Mouse (Mus musculus): Measurements from ENCODE around the gene Exosc1.

Exosc1 gene

GRCm38 (mm10) chr19:41913774-41914591 lies 19.2 kb downstream of the Exosc1 start:
- no peak for DNase-seq (ENCODE audit: low spot score)

- DNase-seq (ENCODE audit: low spot score) = peak; percentile 42
Measured at GRCm38 (mm10) chr19:41912121-41913080, 20.8 kb downstream of the Exosc1 start.

GRCm38 (mm10) chr19:41911178-41912073 lies 21.8 kb downstream of the Exosc1 start, which contains the start of gene Pgam1:
Pgam1 (plus strand) TSS chr19:41911923.
- DNase-seq (ENCODE audit: low spot score) = peak; percentile 96

GRCm38 (mm10) chr19:41910396-41910795 lies 22.8 kb downstream of the Exosc1 start:
- DNase-seq (ENCODE audit: low spot score) = no peak

GRCm38 (mm10) chr19:41908736-41909135 lies 24.5 kb downstream of the Exosc1 start:
- no peak for DNase-seq (ENCODE audit: low spot score)

GRCm38 (mm10) chr19:41907079-41907760 lies 26.0 kb downstream of the Exosc1 start:
- DNase-seq (ENCODE audit: low spot score) = peak; percentile 14

- DNase-seq (ENCODE audit: low spot score) = no peak
Measured at GRCm38 (mm10) chr19:41906311-41907078, 26.7 kb downstream of the Exosc1 start.

GRCm38 (mm10) chr19:41905246-41905645 lies 28.0 kb downstream of the Exosc1 start:
- no peak for DNase-seq (ENCODE audit: low spot score)

GRCm38 (mm10) chr19:41902848-41903593 lies 30.2 kb downstream of the Exosc1 start:
- no peak for DNase-seq (ENCODE audit: low spot score)

- peak; percentile 75 for DNase-seq (ENCODE audit: low spot score)
Measured at GRCm38 (mm10) chr19:41901696-41902095, 31.5 kb downstream of the Exosc1 start.

GRCm38 (mm10) chr19:41900495-41901090 lies 32.6 kb downstream of the Exosc1 start:
- DNase-seq (ENCODE audit: low spot score) = no peak

- peak; percentile 57 for DNase-seq (ENCODE audit: low spot score)
Measured at GRCm38 (mm10) chr19:41898860-41899259, 34.4 kb downstream of the Exosc1 start.

- DNase-seq (ENCODE audit: low spot score) = no peak
Measured at GRCm38 (mm10) chr19:41896319-41896711, 36.9 kb downstream of the Exosc1 start.

GRCm38 (mm10) chr19:41895460-41896318 lies 37.5 kb downstream of the Exosc1 start, which contains the start of gene Rrp12:
Rrp12 (minus strand) TSS chr19:41896173.
- peak; percentile 90 for DNase-seq (ENCODE audit: low spot score)

- DNase-seq (ENCODE audit: low spot score) = peak; percentile 13
Measured at GRCm38 (mm10) chr19:41894959-41895358, 38.3 kb downstream of the Exosc1 start.

GRCm38 (mm10) chr19:41888191-41888590 lies 45.0 kb downstream of the Exosc1 start:
- no peak for DNase-seq (ENCODE audit: low spot score)

GRCm38 (mm10) chr19:41883882-41884281 lies 49.3 kb downstream of the Exosc1 start:
- DNase-seq (ENCODE audit: low spot score) = no peak

GRCm38 (mm10) chr19:41881842-41882241 lies 51.4 kb downstream of the Exosc1 start:
- DNase-seq (ENCODE audit: low spot score) = no peak

Data from MN1 (cell line).